Mouse (Mus musculus) kidney, postnatal 0 days (tissue): ENCODE data around the gene Scube2. TPM values are rescaled to one million over a fixed set of nuclear protein-coding genes. Genes with fewer than 3 reads are reported as not detected.
A peak's percentile ranks its signal among the peaks of the same experiment; 100 is the strongest.

Experiments
- ATAC-seq: fragments of 200-750 bp; cut with Nextera tagmentation; replicated peaks from 2 replicates; pipeline ENCODE4 v1.8.0; 2017; ENCODE audit warnings: low read depth, moderate number of reproducible peaks, moderate TSS enrichment, moderate library complexity; ENCODE audit not compliant: low FRiP score
- DNase-seq: peaks from one replicate; pipeline ENCODE4 v3.0.0-alpha.2; 2016; ENCODE audit warnings: low spot score
- H3K27ac ChIP-seq: fragments of 300-500 bp; sonication (generic); 2 replicates; pipeline ENCODE4 v1.5.1; 2014; ENCODE audit warnings: mild to moderate bottlenecking
- H3K27me3 ChIP-seq: fragments of 300-500 bp; sonication (generic); 2 replicates; pipeline ENCODE4 v1.6.1; 2014; ENCODE audit warnings: low read length, mixed read lengths; ENCODE audit not compliant: insufficient read depth
- H3K36me3 ChIP-seq: fragments of 300-500 bp; sonication (generic); 2 replicates; pipeline ENCODE4 v1.6.1; 2014; ENCODE audit warnings: low read length, mixed read lengths; ENCODE audit not compliant: insufficient read depth
- H3K4me1 ChIP-seq: fragments of 300-500 bp; sonication (generic); replicated peaks from 2 replicates; pipeline ENCODE4 v1.6.1; 2014; ENCODE audit warnings: antibody characterized with exemption, low read length, mixed read lengths; ENCODE audit not compliant: insufficient read depth
- H3K4me2 ChIP-seq: fragments of 300-500 bp; sonication (generic); 2 replicates; pipeline ENCODE4 v1.6.1; 2014; ENCODE audit warnings: mild to moderate bottlenecking, low read length, moderate library complexity, mixed read lengths
- H3K4me3 ChIP-seq: fragments of 300-500 bp; sonication (generic); replicated peaks from 2 replicates; pipeline ENCODE4 v1.5.1; 2014; ENCODE audit warnings: low read depth, low read length
- H3K9ac ChIP-seq: fragments of 300-500 bp; sonication (generic); 2 replicates; pipeline ENCODE4 v1.6.1; 2014; ENCODE audit warnings: low read depth, low read length
- H3K9me3 ChIP-seq: fragments of 300-500 bp; sonication (generic); replicated peaks from 2 replicates; pipeline ENCODE4 v1.6.1; 2016; ENCODE audit warnings: low read length, inconsistent platforms, mixed read lengths
- CTCF ChIP-seq: IDR thresholded peaks from 2 replicates; pipeline ENCODE4 v1.5.1; 2016; ENCODE audit warnings: antibody characterized with exemption, low read depth, mild to moderate bottlenecking, moderate library complexity
- WGBS: fragments of 180-500 bp; shearing (Covaris S2); extraction: QIAGEN DNeasy Blood & Tissue Kit; methylation state at CpG from one replicate; pipeline ENCODE4 v1.1.7; 2014; 5-methylcytosine and 5-hydroxymethylcytosine counted together
- polyA plus RNA-seq: library from polyadenylated mRNA; unstranded; fragments of >200 nt; fragmentation: Nextera tagmentation; extraction: Ambion mirVana; gene quantifications from 2 replicates; pipeline ENCODE4 v1.2.1, GENCODE M21; 2015

Gene Scube2
- polyA plus RNA-seq, 1 experiment from 2014 or later = 2.0 TPM

GRCm38 (mm10) chr7:109756291-109756690 lies 109.2 kb downstream of the Scube2 start:
- Histone ChIP-seq H3K36me3 (no peaks in the 10 kb centered on the region), H3K27me3 (no peaks in the 10 kb centered on the region), H3K9ac (no peak overlapping the region), H3K27ac (no peak overlapping the region), H3K4me2 (no peak overlapping the region), H3K9me3 (no peaks in the 10 kb centered on the region), H3K4me1 (peaks cover 4% of the 10 kb centered on the region; the same call in 1 of the 2 replicates), H3K4me3 (no peak overlapping the region)
- ATAC-seq (no peak), DNase-seq (no peak)
- 85% methylated on average over 3 of the region's 3 CpGs for WGBS
- TF ChIP-seq CTCF = no peak

GRCm38 (mm10) chr7:109754034-109754433 lies 111.4 kb downstream of the Scube2 start:
- ATAC-seq = no peak
- H3K4me1 ChIP-seq = peaks cover 4% of the 10 kb centered on the region
- no peak overlapping the region for H3K9ac ChIP-seq
- no peak overlapping the region for H3K4me3 ChIP-seq
- H3K9me3 ChIP-seq = no peaks in the 10 kb centered on the region
- 92% methylated on average over 8 of the region's 8 CpGs for WGBS
- H3K27ac ChIP-seq = no peak overlapping the region
- no peaks in the 10 kb centered on the region for H3K27me3 ChIP-seq
- H3K4me2 ChIP-seq = no peak overlapping the region
- no peak for TF ChIP-seq CTCF
- no peaks in the 10 kb centered on the region for H3K36me3 ChIP-seq
- DNase-seq = no peak

- ATAC-seq = peak; percentile 83
- WGBS = under 1% methylated on average over 63 of the region's 74 CpGs
- peak; percentile 14; the same call in 1 of the 2 replicates for TF ChIP-seq CTCF
Observed at GRCm38 (mm10) chr7:109752008-109752925, 113.2 kb downstream of the Scube2 start, which contains the start of gene Tmem9b. Gene Tmem9b (minus strand): TSS chr7:109752875.

GRCm38 (mm10) chr7:109751427-109752007 lies 114.0 kb downstream of the Scube2 start:
- ATAC-seq = no peak; the same call in 1 of the 2 replicates
- 6% methylated on average over 13 of the region's 13 CpGs for WGBS

More at GRCm38 (mm10) chr7:109752008-109752925, 113.2 kb downstream of the Scube2 start, which contains the start of gene Tmem9b:
- DNase-seq = peak; percentile 83
- H3K27me3 ChIP-seq = no peaks in the 10 kb centered on the region
- peak within 1 kb of the TSS; percentile 85 for H3K4me2 ChIP-seq
- peaks cover 4% of the 10 kb centered on the region for H3K4me1 ChIP-seq
- no peaks in the 10 kb centered on the region for H3K36me3 ChIP-seq
- H3K9me3 ChIP-seq = no peaks in the 10 kb centered on the region
- peak within 1 kb of the TSS; percentile 93 for H3K4me3 ChIP-seq
- H3K27ac ChIP-seq = peak within 1 kb of the TSS; percentile 90
- H3K9ac ChIP-seq = peak within 1 kb of the TSS; percentile 92

More at GRCm38 (mm10) chr7:109751427-109752007, 114.0 kb downstream of the Scube2 start:
- no peaks in the 10 kb centered on the region for H3K27me3 ChIP-seq
- TF ChIP-seq CTCF = no peak
- H3K4me1 ChIP-seq = peaks cover 4% of the 10 kb centered on the region
- peak overlapping the region; percentile 85 for H3K4me2 ChIP-seq
- H3K4me3 ChIP-seq = peak overlapping the region; percentile 93
- H3K27ac ChIP-seq = peak overlapping the region; percentile 90
- peak; percentile 16 for DNase-seq
- no peaks in the 10 kb centered on the region for H3K36me3 ChIP-seq
- H3K9me3 ChIP-seq = no peaks in the 10 kb centered on the region
- peak overlapping the region; percentile 92 for H3K9ac ChIP-seq

Other genes with a start within 250 kb of the Scube2 start
- gene St5, start 162.1 kb downstream of the Scube2 start, polyA plus RNA-seq = 40.3 and 42.2 TPM in 2 replicates
- 33.1 and 33.6 TPM in 2 replicates for gene Akip1, start 162.0 kb downstream of the Scube2 start, polyA plus RNA-seq
- not detected in 2 replicates for gene BC051019, start 141.8 kb downstream of the Scube2 start, polyA plus RNA-seq
- 0.61 and 0.68 TPM in 2 replicates for gene Ascl3, start 134.0 kb downstream of the Scube2 start, polyA plus RNA-seq
- 94.9 and 95.7 TPM in 2 replicates for gene Tmem9b, start 112.8 kb downstream of the Scube2 start, polyA plus RNA-seq
- gene Nrip3, start 83.7 kb downstream of the Scube2 start, polyA plus RNA-seq = 0.74 and 1.6 TPM in 2 replicates
- 32.3 and 35.0 TPM in 2 replicates for gene Dennd5a, start 94.8 kb upstream of the Scube2 start, polyA plus RNA-seq
- gene Tmem41b, start 121.2 kb upstream of the Scube2 start, polyA plus RNA-seq = 72.9 and 75.0 TPM in 2 replicates
- 27.5 and 30.6 TPM in 2 replicates for gene Ipo7, start 152.6 kb upstream of the Scube2 start, polyA plus RNA-seq
- gene Zfp143, start 195.5 kb upstream of the Scube2 start, polyA plus RNA-seq = 10.5 and 12.0 TPM in 2 replicates